Mouse (Mus musculus): Measurements from ENCODE around the gene Cdc42se1.

Gene Cdc42se1

DNA sequence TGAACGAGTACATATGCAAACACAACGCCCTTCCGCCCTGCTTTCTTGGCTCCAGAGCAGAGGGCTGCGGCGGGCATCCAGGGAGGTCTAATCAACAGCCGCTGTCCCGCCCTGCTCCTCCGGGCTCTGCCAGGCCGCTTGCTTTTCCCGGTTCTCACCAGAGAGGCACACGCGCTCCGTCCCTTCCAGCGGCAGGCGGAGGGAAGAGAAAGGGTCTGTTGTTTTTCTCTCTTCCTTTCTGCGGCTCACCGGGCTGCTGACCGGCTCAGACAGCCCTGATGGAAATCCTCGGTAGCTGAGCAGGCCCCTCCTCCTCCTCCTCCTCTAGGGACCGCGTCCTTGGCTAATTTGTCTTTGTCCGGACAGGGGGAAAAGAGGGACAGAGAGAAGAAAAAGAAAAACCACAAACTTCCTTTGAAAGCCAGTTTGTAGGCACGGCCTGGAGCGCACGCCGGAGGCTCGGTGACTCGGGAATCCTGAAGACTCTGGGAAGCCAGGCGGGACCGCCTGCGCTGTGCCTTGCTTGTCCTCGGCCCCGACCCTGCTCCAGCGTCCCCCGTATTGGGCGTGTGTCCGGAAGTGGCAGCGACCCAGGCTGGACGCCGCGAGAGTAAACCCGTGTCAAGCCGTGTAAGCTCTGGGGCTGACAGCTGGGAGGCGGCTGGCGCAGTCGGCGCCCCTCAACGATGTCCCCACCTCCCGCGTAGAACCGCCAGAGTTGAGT, 54.5 kb downstream of the Cdc42se1 start:
- in situ Hi-C loops (cut with MboI, MseI) = no loop called here

DNA sequence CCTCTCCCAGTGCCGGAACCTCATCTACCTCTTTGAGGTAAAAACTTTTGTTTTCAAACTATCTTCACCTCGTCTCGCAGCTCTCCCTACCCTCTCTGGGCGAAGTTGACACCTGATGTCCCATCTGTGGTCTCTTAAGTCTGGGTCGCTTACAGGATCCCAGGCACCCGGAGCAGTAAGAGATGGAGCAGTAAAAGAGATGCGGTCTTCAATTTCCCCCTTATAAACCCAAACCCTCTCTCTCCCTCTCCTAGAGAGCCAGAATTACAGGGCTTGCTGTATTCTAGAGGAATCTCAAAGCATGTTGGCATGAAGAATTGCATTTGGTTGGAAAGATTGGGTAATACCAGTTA, 55.0 kb downstream of the Cdc42se1 start:
- in situ Hi-C loops (cut with MboI, MseI) = no loop called here

- in situ Hi-C loops (cut with MboI, MseI) = no loop called here
Observed at GRCm38 (mm10) chr3:95284062-95284461, 55.5 kb downstream of the Cdc42se1 start.

DNA sequence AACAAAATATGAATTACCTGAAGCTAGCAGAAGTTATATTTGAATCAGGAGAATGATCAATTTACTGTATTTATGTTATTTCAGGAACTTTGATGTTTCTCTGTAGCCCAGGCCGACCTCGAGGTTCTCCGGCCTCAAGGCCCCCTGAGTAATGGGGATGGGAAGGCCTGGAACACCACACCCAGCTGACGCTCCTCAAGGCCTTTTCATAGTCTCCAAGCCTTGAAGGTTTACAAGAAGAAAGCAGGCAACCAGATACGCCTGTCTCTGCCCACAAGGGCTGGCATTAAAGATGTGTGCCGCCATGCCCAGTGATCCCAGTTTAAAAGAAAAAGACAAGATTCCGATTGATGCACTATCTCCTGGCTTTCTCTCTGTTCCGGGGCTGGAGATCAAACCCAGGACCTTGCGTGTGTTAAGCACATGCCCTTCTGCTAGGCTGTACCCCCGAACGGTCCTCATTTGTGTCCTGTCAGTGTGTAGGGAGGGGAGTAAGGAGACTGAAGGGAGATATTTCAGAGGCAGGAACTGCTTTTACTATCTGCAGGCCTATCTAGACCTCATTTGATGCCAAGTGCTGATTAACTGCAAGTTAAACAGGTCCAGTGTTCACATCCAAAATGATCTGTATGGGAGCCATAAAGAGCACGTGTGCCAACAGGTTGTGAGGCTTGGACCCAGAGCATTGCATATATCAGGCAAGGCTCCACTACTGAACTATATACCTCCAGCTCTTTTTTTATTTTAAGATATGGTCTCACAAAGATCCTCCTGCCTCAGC, 56.2 kb downstream of the Cdc42se1 start:
- in situ Hi-C loops (cut with MboI, MseI) = no loop called here

DNA sequence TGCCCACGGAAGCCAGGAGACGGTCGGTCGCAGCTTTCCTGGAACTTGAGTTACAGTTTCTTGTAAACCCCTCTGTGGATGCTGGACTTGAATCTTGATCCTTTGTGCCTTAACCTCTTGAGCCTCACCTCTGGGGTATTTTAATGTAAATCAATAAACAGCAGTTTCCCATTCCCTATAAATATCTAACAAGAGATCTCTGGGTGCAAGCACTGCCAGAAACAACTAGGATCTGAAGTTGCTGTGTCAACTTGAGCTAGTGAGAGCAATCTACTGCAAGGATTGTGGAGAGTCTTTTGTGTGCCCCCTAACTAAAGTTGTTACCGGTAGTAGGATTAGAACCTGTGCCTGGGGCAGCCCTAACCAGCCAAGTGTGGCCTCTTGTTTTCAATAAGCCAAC, 56.9 kb downstream of the Cdc42se1 start:
- in situ Hi-C loops (cut with MboI, MseI) = no loop called here

Measured in T-helper 17 cell (primary cell).